10 mouse cellular contexts compared by ENCODE assay signal in the genomic region with DNA sequence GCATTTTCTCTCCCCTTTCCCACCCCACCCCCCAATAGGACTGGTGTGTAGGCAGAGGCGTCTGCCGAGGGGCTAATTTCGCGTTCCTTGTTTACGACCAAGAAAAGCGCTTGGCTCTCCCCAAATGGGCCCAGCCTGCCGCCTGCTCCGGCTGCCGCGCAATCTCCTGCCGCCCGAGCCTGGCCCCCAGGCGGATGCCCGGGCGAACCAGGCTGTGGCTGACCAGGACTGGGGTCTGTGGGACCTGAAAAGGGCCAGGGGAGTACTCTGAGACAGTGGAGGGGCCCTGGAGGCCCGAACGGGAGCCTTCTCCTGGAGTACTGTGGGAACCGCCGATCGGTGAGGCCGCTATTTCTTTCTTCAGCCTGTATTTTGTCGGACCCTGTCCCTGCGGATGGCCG. TPM values are rescaled to one million over a fixed set of nuclear protein-coding genes. Genes with fewer than 3 reads are reported as not detected.
DNase-seq lines count a peak whose midpoint lies in the region; ATAC-seq and TF ChIP-seq lines count a peak whose summit lies in the region.
"Had no signal": no experiment of that assay in that cellular context is flagged by ENCODE, and none has a peak within 500 bp of the region (broad histone marks: within the 10 kb centered on the region; RNA-seq: fewer than 3 reads in every experiment).

No protein-coding gene starts in this region.

- no peaks in the 10 kb centered on the region for H3K9me3 ChIP-seq in heart, postnatal 0 days (replicated peaks; ENCODE audit: control insufficient read depth, low read length)
- H3K9me3 ChIP-seq in ES-Bruce4 (replicated peaks; ENCODE audit: control insufficient read depth, insufficient read depth, low read length, poor library complexity, severe bottlenecking), result no peaks in the 10 kb centered on the region
- no peaks in the 10 kb centered on the region for H3K9me3 ChIP-seq in embryonic facial prominence, embryonic 10.5 days
- no peaks in the 10 kb centered on the region for H3K9me3 ChIP-seq in limb, embryonic 15.5 days

- no peak overlapping the region for H3K27ac ChIP-seq in heart, postnatal 0 days (ENCODE audit: low read depth)
- no peak overlapping the region for H3K27ac ChIP-seq in ES-Bruce4 (ENCODE audit: insufficient read depth, low read length)
- H3K27ac ChIP-seq in embryonic facial prominence, embryonic 10.5 days (replicated peaks), result no peak overlapping the region
- peak overlapping the region; percentile 79 for H3K27ac ChIP-seq in limb, embryonic 15.5 days

- DNase-seq in heart, postnatal 0 days (ENCODE audit: low spot score), result no peak
- no peak for DNase-seq in heart, postnatal 10 days
- DNase-seq in embryonic facial prominence, embryonic 10.5 days (ENCODE audit: low spot score), result peak; percentile 53
- DNase-seq in embryo, embryonic 9.5 days (ENCODE audit: extremely low spot score), result no peak
- DNase-seq in spleen, postnatal 36 days (ENCODE audit: low spot score in 2 of 2), result no peak
- DNase-seq in Muller cell, postnatal 12 days (ENCODE audit: inconsistent ontology term), result no peak

- H3K36me3 ChIP-seq in heart, postnatal 0 days (replicated peaks; ENCODE audit: control insufficient read depth, insufficient read depth, low read length), result no peaks in the 10 kb centered on the region
- no peaks in the 10 kb centered on the region for H3K36me3 ChIP-seq in ES-Bruce4 (ENCODE audit: control insufficient read depth, insufficient read depth, low read length, poor library complexity, severe bottlenecking)
- H3K36me3 ChIP-seq in embryonic facial prominence, embryonic 10.5 days (replicated peaks), result no peaks in the 10 kb centered on the region
- H3K36me3 ChIP-seq in limb, embryonic 15.5 days, result no peaks in the 10 kb centered on the region

- TF ChIP-seq CTCF in heart, postnatal 0 days (IDR thresholded peaks at IDR 0.05; ENCODE audit: low read depth), result no peak
- no peak for TF ChIP-seq CTCF in ES-Bruce4 (IDR thresholded peaks at IDR 0.05; ENCODE audit: low read depth, low read length)

- WGBS in heart, postnatal 0 days, result 26% methylated on average over 24 of the region's 24 CpGs
- WGBS in embryonic facial prominence, embryonic 10.5 days, result under 1% methylated on average over 24 of the region's 24 CpGs
- WGBS in limb, embryonic 15.5 days, result 10% methylated on average over 24 of the region's 24 CpGs

- TF ChIP-seq EP300 in heart, postnatal 0 days (IDR thresholded peaks at IDR 0.05; ENCODE audit: low read depth), result no peak
- TF ChIP-seq EP300 in ES-Bruce4 (IDR thresholded peaks at IDR 0.05; ENCODE audit: insufficient read depth, low read depth, low read length), result no peak

- ATAC-seq in heart, postnatal 0 days (ENCODE audit: insufficient read depth, low read depth), result no peak
- ATAC-seq in limb, embryonic 15.5 days (ENCODE audit: insufficient number of reproducible peaks, low FRiP score, low TSS enrichment, low read depth), result no peak

- peaks cover 25% of the 10 kb centered on the region for H3K4me1 ChIP-seq in heart, postnatal 0 days (ENCODE audit: control insufficient read depth, insufficient read depth)
- no peaks in the 10 kb centered on the region for H3K4me1 ChIP-seq in ES-Bruce4 (ENCODE audit: control insufficient read depth, insufficient read depth, low read length)
- peaks cover 19% of the 10 kb centered on the region for H3K4me1 ChIP-seq in embryonic facial prominence, embryonic 10.5 days
- H3K4me1 ChIP-seq in limb, embryonic 15.5 days, result peaks cover 33% of the 10 kb centered on the region

- no peak for TF ChIP-seq POLR2A in ES-Bruce4 (IDR thresholded peaks at IDR 0.05; ENCODE audit: insufficient read depth, low read length)

- H3K27me3 ChIP-seq in heart, postnatal 0 days (ENCODE audit: control insufficient read depth, insufficient read depth, low read length), result peaks cover 98% of the 10 kb centered on the region
- H3K27me3 ChIP-seq in ES-Bruce4 (ENCODE audit: control insufficient read depth, insufficient read depth, low read length, poor library complexity, severe bottlenecking), result peaks cover 61% of the 10 kb centered on the region
- H3K27me3 ChIP-seq in embryonic facial prominence, embryonic 10.5 days (replicated peaks; ENCODE audit: low read depth, poor library complexity, severe bottlenecking), result peaks cover 100% of the 10 kb centered on the region
- H3K27me3 ChIP-seq in limb, embryonic 15.5 days, result peaks cover 97% of the 10 kb centered on the region

- H3K4me2 ChIP-seq in heart, postnatal 0 days (ENCODE audit: low read depth, low read length), result peak overlapping the region; percentile 31
- peak overlapping the region; percentile 81 for H3K4me2 ChIP-seq in limb, embryonic 15.5 days

- intact Hi-C loops in heart, postnatal 10 days (cut with DNase I), result no loop called here

- H3K9ac ChIP-seq in heart, postnatal 0 days (replicated peaks; ENCODE audit: low read depth, low read length), result no peak overlapping the region
- H3K9ac ChIP-seq in ES-Bruce4 (ENCODE audit: low read depth, poor library complexity, severe bottlenecking), result peak overlapping the region; percentile 58; the same call in 1 of the 2 replicates
- no peak overlapping the region; the same call in 1 of the 2 replicates for H3K9ac ChIP-seq in limb, embryonic 15.5 days

- 0 out of 2 replicates have a peak overlapping the region, but pooled peaks have one; percentile 9 for H3K4me3 ChIP-seq in heart, postnatal 0 days (ENCODE audit: low read depth, low read length)
- H3K4me3 ChIP-seq in ES-Bruce4 (ENCODE audit: low read depth, low read length), result 0 out of 2 replicates have a peak overlapping the region, but pooled peaks have one; percentile 23
- no peak overlapping the region for H3K4me3 ChIP-seq in embryonic facial prominence, embryonic 10.5 days
- peak overlapping the region; percentile 47 for H3K4me3 ChIP-seq in limb, embryonic 15.5 days

RNA-seq across cellular contexts. Expression of gene Hoxc6, which starts 2.4 kb away (rescaled TPM):
- not detected in 2 replicates for total RNA-seq in heart, postnatal 0 days (2014; rRNA removed; ENCODE audit: low replicate concordance)
- 0.12 TPM in 1 of 2 replicates, not detected in the other for polyA plus RNA-seq in heart, postnatal 0 days (2015; fragmentation: Nextera tagmentation; extraction: Ambion mirVana)
- total RNA-seq in heart, postnatal 10 days (2021), result under 1 TPM in 1 of 2 experiments, not detected in 1; 0.15 TPM
- 1.3 TPM in 1 of 2 replicates, not detected in the other for polyA plus RNA-seq in ES-Bruce4 (2011; ENCODE audit: insufficient read depth, insufficient read length, low read depth, missing spikeins)
- polyA plus RNA-seq in embryonic facial prominence, embryonic 10.5 days (2016; fragmentation: Nextera tagmentation; extraction: Ambion mirVana), result not detected in 2 replicates
- 1.7 and 2.3 TPM in 2 replicates for polyA plus RNA-seq in limb, embryonic 15.5 days (2015; fragmentation: Nextera tagmentation; extraction: Ambion mirVana)
- total RNA-seq: left cerebral cortex, postnatal 14 days had no signal
- polyA plus RNA-seq: cortical plate, adult 2 months had no signal

RNA-seq across cellular contexts. Expression of gene Hoxc8, which starts 10.1 kb away (rescaled TPM):
- total RNA-seq in heart, postnatal 0 days (2014; rRNA removed; ENCODE audit: low replicate concordance), result not detected in 2 replicates
- not detected in 2 replicates for polyA plus RNA-seq in heart, postnatal 0 days (2015; fragmentation: Nextera tagmentation; extraction: Ambion mirVana)
- not detected for total RNA-seq in heart, postnatal 10 days (2021)
- polyA plus RNA-seq in ES-Bruce4 (2011; ENCODE audit: insufficient read depth, insufficient read length, low read depth, missing spikeins), result 0.40 and 0.45 TPM in 2 replicates
- polyA plus RNA-seq in embryonic facial prominence, embryonic 10.5 days (2016; fragmentation: Nextera tagmentation; extraction: Ambion mirVana), result not detected in 2 replicates
- polyA plus RNA-seq in limb, embryonic 15.5 days (2015; fragmentation: Nextera tagmentation; extraction: Ambion mirVana), result 1.5 and 3.0 TPM in 2 replicates
- total RNA-seq: left cerebral cortex, postnatal 14 days had no signal
- polyA plus RNA-seq: cortical plate, adult 2 months had no signal

RNA-seq across cellular contexts. Expression of gene Hoxc4, which starts 18.2 kb away (rescaled TPM):
- total RNA-seq in heart, postnatal 0 days (2014; rRNA removed; ENCODE audit: low replicate concordance), result not detected in 2 replicates
- polyA plus RNA-seq in heart, postnatal 0 days (2015; fragmentation: Nextera tagmentation; extraction: Ambion mirVana), result 0.16 TPM in 1 of 2 replicates, not detected in the other
- under 1 TPM in 1 of 2 experiments, not detected in 1; 0.24 TPM for total RNA-seq in heart, postnatal 10 days (2021)
- polyA plus RNA-seq in ES-Bruce4 (2011; ENCODE audit: insufficient read depth, insufficient read length, low read depth, missing spikeins), result 0.56 and 0.99 TPM in 2 replicates
- 0.11 and 0.16 TPM in 2 replicates for polyA plus RNA-seq in embryonic facial prominence, embryonic 10.5 days (2016; fragmentation: Nextera tagmentation; extraction: Ambion mirVana)
- polyA plus RNA-seq in limb, embryonic 15.5 days (2015; fragmentation: Nextera tagmentation; extraction: Ambion mirVana), result 1.7 and 2.7 TPM in 2 replicates
- total RNA-seq: left cerebral cortex, postnatal 14 days had no signal
- polyA plus RNA-seq: cortical plate, adult 2 months had no signal

RNA-seq across cellular contexts. Expression of gene Hoxc9, which starts 24.3 kb away (rescaled TPM):
- total RNA-seq in heart, postnatal 0 days (2014; rRNA removed; ENCODE audit: low replicate concordance), result not detected in 2 replicates
- not detected in 2 replicates for polyA plus RNA-seq in heart, postnatal 0 days (2015; fragmentation: Nextera tagmentation; extraction: Ambion mirVana)
- total RNA-seq in heart, postnatal 10 days (2021), result not detected
- not detected in 2 replicates for polyA plus RNA-seq in ES-Bruce4 (2011; ENCODE audit: insufficient read depth, insufficient read length, low read depth, missing spikeins)
- polyA plus RNA-seq in embryonic facial prominence, embryonic 10.5 days (2016; fragmentation: Nextera tagmentation; extraction: Ambion mirVana), result not detected in 2 replicates
- polyA plus RNA-seq in limb, embryonic 15.5 days (2015; fragmentation: Nextera tagmentation; extraction: Ambion mirVana), result 0.93 and 1.3 TPM in 2 replicates
- total RNA-seq: left cerebral cortex, postnatal 14 days had no signal
- polyA plus RNA-seq: cortical plate, adult 2 months had no signal

RNA-seq across cellular contexts. Expression of gene Hoxc5, which starts 33.3 kb away (rescaled TPM):
- total RNA-seq in heart, postnatal 0 days (2014; rRNA removed; ENCODE audit: low replicate concordance), result 0.15 TPM in 1 of 2 replicates, not detected in the other
- not detected in 2 replicates for polyA plus RNA-seq in heart, postnatal 0 days (2015; fragmentation: Nextera tagmentation; extraction: Ambion mirVana)
- total RNA-seq in heart, postnatal 10 days (2021), result under 1 TPM; 0.12 to 0.15 TPM
- polyA plus RNA-seq in ES-Bruce4 (2011; ENCODE audit: insufficient read depth, insufficient read length, low read depth, missing spikeins), result not detected in 2 replicates
- polyA plus RNA-seq in embryonic facial prominence, embryonic 10.5 days (2016; fragmentation: Nextera tagmentation; extraction: Ambion mirVana), result 0.07 and 0.18 TPM in 2 replicates
- 2.3 TPM in 2 replicates for polyA plus RNA-seq in limb, embryonic 15.5 days (2015; fragmentation: Nextera tagmentation; extraction: Ambion mirVana)
- total RNA-seq: left cerebral cortex, postnatal 14 days had no signal
- polyA plus RNA-seq: cortical plate, adult 2 months had no signal
